Mouse (Mus musculus): ENCODE measurements around the gene Hoxd12. TPM values are rescaled to one million over a fixed set of nuclear protein-coding genes. Genes with fewer than 3 reads are reported as not detected.

Gene Hoxd12
- not detected in 2 replicates for polyA plus RNA-seq (2012; rRNA removed)

DNA sequence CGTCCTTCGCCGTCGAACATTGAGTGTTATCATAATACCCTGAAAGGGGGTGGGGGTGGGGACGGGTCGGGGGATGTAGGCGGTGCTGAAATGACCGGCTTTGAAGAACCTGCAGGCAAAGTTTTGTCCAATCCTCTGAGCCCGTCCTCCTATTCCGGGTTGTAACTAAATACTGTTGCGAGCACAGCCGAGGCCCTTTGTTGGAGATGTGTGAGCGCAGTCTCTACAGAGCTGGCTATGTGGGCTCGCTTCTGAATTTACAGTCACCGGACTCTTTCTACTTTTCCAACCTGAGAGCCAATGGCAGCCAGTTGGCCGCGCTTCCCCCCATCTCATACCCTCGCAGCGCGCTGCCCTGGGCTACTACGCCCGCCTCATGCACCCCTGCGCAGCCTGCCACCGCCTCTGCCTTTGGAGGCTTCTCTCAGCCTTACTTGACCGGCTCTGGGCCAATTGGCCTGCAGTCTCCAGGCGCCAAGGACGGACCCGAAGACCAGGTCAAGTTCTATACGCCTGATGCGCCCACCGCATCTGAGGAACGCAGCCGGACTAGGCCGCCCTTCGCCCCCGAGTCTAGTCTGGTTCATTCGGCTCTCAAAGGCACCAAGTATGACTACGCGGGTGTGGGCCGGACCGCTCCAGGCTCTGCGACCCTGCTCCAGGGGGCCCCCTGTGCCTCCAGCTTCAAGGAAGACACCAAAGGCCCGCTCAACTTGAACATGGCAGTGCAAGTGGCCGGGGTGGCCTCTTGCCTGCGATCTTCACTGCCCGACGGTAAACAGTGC lies at the start of gene Hoxd12:
TSS of gene Hoxd12 (plus strand) at position 133 of the 785 bp plus-strand sequence.
- Histone ChIP-seq H3K36me3 (ENCODE audit: control insufficient read depth, insufficient read depth, low read length) (no peaks in the 10 kb centered on the region), H3K27ac (ENCODE audit: insufficient read depth, low read length) (no peak within 1 kb of the TSS), H3K4me1 (ENCODE audit: control insufficient read depth, insufficient read depth, insufficient read length) (peaks cover 2% of the 10 kb centered on the region; the same call in 1 of the 2 replicates), H3K27me3 (ENCODE audit: control insufficient read depth, insufficient read depth, low read length) (peaks cover 36% of the 10 kb centered on the region), H3K4me3 (ENCODE audit: extremely low read depth, insufficient read depth, insufficient read length) (no peak within 1 kb of the TSS)
- 10% methylated on average over 47 of the region's 47 CpGs for WGBS
- TF ChIP-seq CTCF (IDR thresholded peaks at IDR 0.05; ENCODE audit: extremely low read depth, insufficient read depth, insufficient read length, insufficient replicate concordance) (no peak), POLR2A (IDR thresholded peaks at IDR 0.05; ENCODE audit: low read depth, low read length) (no peak)
- no peak for DNase-seq (ENCODE audit: low read depth in 1 of 2, low spot score in 2 of 2)

DNA sequence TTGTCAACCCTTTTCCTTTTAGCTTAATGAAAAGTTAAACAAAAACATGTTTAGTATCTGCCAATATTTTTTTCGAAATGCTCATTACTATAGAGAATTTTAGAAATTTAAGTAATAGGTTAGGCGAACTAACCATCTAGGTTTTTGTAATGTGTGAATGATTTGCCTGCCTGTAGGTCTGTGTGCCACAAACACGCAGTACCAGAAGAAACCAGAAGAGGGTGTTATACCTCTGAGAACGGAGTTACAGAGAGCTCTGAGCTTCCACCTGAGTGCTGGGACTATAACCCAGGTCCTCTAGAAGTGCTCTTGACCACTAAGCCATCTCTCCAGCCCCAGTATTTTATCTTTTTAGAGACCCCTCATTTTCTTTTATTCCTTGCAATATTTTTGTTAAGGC lies 39.4 kb upstream of the Hoxd12 start:
- H3K27me3 ChIP-seq (ENCODE audit: control insufficient read depth, insufficient read depth, low read length): no peaks in the 10 kb centered on the region
- 81% methylated on average over 4 of the region's 4 CpGs for WGBS
- no peaks in the 10 kb centered on the region for H3K4me1 ChIP-seq (ENCODE audit: control insufficient read depth, insufficient read depth, insufficient read length)
- no peak for TF ChIP-seq POLR2A (IDR thresholded peaks at IDR 0.05; ENCODE audit: low read depth, low read length)
- TF ChIP-seq CTCF (IDR thresholded peaks at IDR 0.05; ENCODE audit: extremely low read depth, insufficient read depth, insufficient read length, insufficient replicate concordance): no peak
- no peaks in the 10 kb centered on the region for H3K36me3 ChIP-seq (ENCODE audit: control insufficient read depth, insufficient read depth, low read length)
- H3K4me3 ChIP-seq (ENCODE audit: extremely low read depth, insufficient read depth, insufficient read length): no peak overlapping the region
- no peak for DNase-seq (ENCODE audit: low read depth in 1 of 2, low spot score in 2 of 2)
- H3K27ac ChIP-seq (ENCODE audit: insufficient read depth, low read length): no peak overlapping the region

DNA sequence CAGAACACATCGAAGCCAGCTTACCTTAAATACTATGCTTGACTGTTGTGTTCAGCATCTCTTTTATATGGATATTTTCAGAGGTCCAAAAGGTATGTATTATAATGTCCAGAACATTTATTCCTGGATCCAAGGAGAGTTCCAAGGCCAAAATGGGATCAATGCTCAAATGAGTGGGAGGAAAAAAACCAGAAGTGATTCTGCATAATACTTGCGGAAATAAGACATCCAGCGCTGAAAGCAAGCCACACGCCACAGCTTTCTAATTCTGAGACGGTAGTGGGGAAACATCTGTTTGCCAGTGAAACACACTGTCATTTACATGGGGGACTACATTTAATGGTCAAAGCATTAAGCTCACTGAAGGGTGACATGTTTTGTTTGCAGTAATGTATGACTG lies 32.4 kb upstream of the Hoxd12 start:
- no peaks in the 10 kb centered on the region for H3K27me3 ChIP-seq (ENCODE audit: control insufficient read depth, insufficient read depth, low read length)
- TF ChIP-seq CTCF (IDR thresholded peaks at IDR 0.05; ENCODE audit: extremely low read depth, insufficient read depth, insufficient read length, insufficient replicate concordance): no peak
- no peak for DNase-seq (ENCODE audit: low read depth in 1 of 2, low spot score in 2 of 2)
- no peaks in the 10 kb centered on the region for H3K36me3 ChIP-seq (ENCODE audit: control insufficient read depth, insufficient read depth, low read length)
- no peaks in the 10 kb centered on the region for H3K4me1 ChIP-seq (ENCODE audit: control insufficient read depth, insufficient read depth, insufficient read length)
- WGBS: 11% methylated on average over 5 of the region's 5 CpGs
- H3K27ac ChIP-seq (ENCODE audit: insufficient read depth, low read length): no peak overlapping the region
- no peak overlapping the region for H3K4me3 ChIP-seq (ENCODE audit: extremely low read depth, insufficient read depth, insufficient read length)

DNA sequence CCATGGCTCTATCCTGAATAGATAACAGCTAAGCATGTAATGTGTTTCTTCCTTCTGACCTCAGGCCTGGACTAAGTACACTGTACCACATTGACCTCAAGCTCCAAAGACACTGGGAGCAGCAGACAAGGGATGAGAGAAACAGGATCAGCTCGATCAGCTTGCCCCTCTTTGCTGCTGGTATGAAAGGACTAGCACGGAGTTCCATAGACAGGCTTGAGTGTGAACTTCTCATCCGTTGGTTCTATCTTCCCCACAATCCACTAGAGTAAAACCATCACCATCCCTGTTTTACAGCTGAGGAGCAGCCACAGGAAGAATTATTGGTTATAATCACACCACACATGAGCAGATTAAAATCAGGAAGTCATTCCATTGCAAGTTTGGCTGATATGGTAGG lies 29.2 kb upstream of the Hoxd12 start:
- WGBS: 82% methylated on average over 3 of the region's 3 CpGs
- TF ChIP-seq POLR2A (IDR thresholded peaks at IDR 0.05; ENCODE audit: low read depth, low read length): no peak
- no peak for TF ChIP-seq CTCF (IDR thresholded peaks at IDR 0.05; ENCODE audit: extremely low read depth, insufficient read depth, insufficient read length, insufficient replicate concordance)
- no peaks in the 10 kb centered on the region for H3K4me1 ChIP-seq (ENCODE audit: control insufficient read depth, insufficient read depth, insufficient read length)
- H3K36me3 ChIP-seq (ENCODE audit: control insufficient read depth, insufficient read depth, low read length): no peaks in the 10 kb centered on the region
- H3K4me3 ChIP-seq (ENCODE audit: extremely low read depth, insufficient read depth, insufficient read length): no peak overlapping the region
- peaks cover 8% of the 10 kb centered on the region for H3K27me3 ChIP-seq (ENCODE audit: control insufficient read depth, insufficient read depth, low read length)
- no peak for DNase-seq (ENCODE audit: low read depth in 1 of 2, low spot score in 2 of 2)
- no peak overlapping the region for H3K27ac ChIP-seq (ENCODE audit: insufficient read depth, low read length)

DNA sequence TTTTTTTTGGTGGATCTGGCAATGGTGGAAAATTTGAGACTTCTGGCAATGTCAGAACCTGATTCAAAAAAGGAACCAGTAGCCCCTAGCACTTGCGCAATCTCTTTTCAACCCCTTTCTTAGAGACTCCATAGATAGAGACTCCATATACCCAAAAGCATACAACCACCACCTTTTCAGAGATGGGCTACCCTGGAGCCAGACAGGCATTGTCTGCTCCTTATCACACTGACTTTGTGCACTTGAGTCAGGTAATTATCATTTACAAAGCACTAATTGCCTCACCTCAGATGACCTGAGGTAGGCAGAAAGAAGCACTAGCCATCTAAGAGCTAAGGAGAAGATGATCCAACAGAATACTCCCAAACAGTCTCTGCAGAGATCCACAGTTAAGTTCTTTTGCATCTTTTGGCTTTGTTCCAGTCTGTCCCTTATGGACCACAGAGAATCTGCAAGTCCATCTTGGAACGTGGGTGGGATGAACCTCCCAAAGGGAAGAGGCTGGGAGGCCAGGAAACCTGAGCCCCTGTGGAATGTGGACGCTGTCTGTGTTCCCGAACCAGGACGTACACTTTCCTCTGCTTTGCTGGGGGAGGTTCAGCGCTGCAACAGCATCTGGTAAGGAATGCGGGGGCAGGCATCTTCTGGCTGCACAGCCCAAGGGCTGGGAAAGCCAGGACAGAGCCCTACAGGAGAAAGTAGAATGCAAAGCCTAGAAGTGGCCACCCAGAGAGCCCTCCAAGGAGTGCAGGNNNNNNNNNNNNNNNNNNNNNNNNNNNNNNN lies 27.5 kb upstream of the Hoxd12 start:
- peaks cover 8% of the 10 kb centered on the region for H3K27me3 ChIP-seq (ENCODE audit: control insufficient read depth, insufficient read depth, low read length)
- DNase-seq (ENCODE audit: low read depth in 1 of 2, low spot score in 2 of 2): no peak
- H3K4me1 ChIP-seq (ENCODE audit: control insufficient read depth, insufficient read depth, insufficient read length): no peaks in the 10 kb centered on the region
- TF ChIP-seq CTCF (IDR thresholded peaks at IDR 0.05; ENCODE audit: extremely low read depth, insufficient read depth, insufficient read length, insufficient replicate concordance) (no peak), POLR2A (IDR thresholded peaks at IDR 0.05; ENCODE audit: low read depth, low read length) (no peak)
- no peaks in the 10 kb centered on the region for H3K36me3 ChIP-seq (ENCODE audit: control insufficient read depth, insufficient read depth, low read length)
- H3K27ac ChIP-seq (ENCODE audit: insufficient read depth, low read length): no peak overlapping the region
- H3K4me3 ChIP-seq (ENCODE audit: extremely low read depth, insufficient read depth, insufficient read length): no peak overlapping the region
- WGBS: 27% methylated on average over 7 of the region's 7 CpGs

DNA sequence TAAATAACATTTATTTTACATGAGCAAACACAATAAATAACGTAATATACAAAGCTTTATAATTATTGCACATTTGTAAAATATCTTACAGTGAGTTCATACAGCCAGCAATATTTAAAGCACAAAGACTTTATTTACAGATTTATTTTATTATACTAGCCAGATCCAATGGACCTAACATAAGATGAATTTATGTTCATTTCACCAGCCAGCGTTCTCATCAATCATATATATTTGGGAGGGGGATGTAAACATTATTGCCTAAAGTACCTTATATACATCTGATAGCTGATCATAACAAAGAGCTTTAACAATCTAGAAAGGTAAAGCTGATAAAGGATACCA lies 21.8 kb upstream of the Hoxd12 start:
- H3K4me3 ChIP-seq (ENCODE audit: extremely low read depth, insufficient read depth, insufficient read length): no peak overlapping the region
- H3K27ac ChIP-seq (ENCODE audit: insufficient read depth, low read length): no peak overlapping the region
- TF ChIP-seq CTCF (IDR thresholded peaks at IDR 0.05; ENCODE audit: extremely low read depth, insufficient read depth, insufficient read length, insufficient replicate concordance): no peak
- no peak for TF ChIP-seq POLR2A (IDR thresholded peaks at IDR 0.05; ENCODE audit: low read depth, low read length)
- peaks cover 9% of the 10 kb centered on the region for H3K4me1 ChIP-seq (ENCODE audit: control insufficient read depth, insufficient read depth, insufficient read length)
- DNase-seq (ENCODE audit: low read depth in 1 of 2, low spot score in 2 of 2): no peak
- WGBS: 46% methylated on average over 2 of the region's 2 CpGs
- H3K27me3 ChIP-seq (ENCODE audit: control insufficient read depth, insufficient read depth, low read length): peaks cover 39% of the 10 kb centered on the region
- no peaks in the 10 kb centered on the region for H3K36me3 ChIP-seq (ENCODE audit: control insufficient read depth, insufficient read depth, low read length)
